Mouse (Mus musculus): ENCODE measurements around the gene Slc35f2. TPM values are rescaled to one million over a fixed set of nuclear protein-coding genes. Genes with fewer than 3 reads are reported as not detected.

Slc35f2 gene
- polyA plus RNA-seq, 1 experiment from 2014 or later: 33.1 TPM

DNA sequence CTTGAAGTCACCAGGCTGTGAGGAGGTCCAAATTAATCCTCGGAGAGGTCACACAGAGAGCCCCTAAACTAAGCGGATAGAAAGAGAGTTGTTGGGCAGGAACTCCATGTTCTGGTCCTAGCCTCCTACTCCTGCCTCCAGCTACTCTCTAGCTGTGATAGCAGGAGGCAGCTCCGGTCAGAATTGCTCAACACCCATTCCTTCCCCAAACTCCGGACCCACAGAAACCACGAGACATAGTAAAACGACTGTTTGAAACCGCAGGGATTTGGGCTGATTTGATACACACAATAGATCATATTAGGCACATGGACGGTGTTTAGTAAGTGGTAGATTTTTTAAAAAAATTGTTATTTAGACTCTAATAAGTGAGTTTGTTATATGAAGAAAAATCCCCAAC, 6.6 kb upstream of the Slc35f2 start:
- TF ChIP-seq CTCF (IDR thresholded peaks at IDR 0.05; ENCODE audit: low read depth): no peak
- Histone ChIP-seq H3K9ac (ENCODE audit: low read depth, low read length) (no peak overlapping the region), H3K4me2 (replicated peaks; ENCODE audit: low read depth) (no peak overlapping the region), H3K4me3 (ENCODE audit: low read depth, low read length) (no peak overlapping the region), H3K36me3 (ENCODE audit: control insufficient read depth, insufficient read depth) (no peaks in the 10 kb centered on the region), H3K4me1 (replicated peaks; ENCODE audit: control insufficient read depth, insufficient read depth, low read length) (no peaks in the 10 kb centered on the region), H3K27ac (ENCODE audit: low read depth, low read length) (no peak overlapping the region), H3K9me3 (ENCODE audit: control insufficient read depth) (no peaks in the 10 kb centered on the region), H3K27me3 (replicated peaks; ENCODE audit: control insufficient read depth, insufficient read depth, low read length) (no peaks in the 10 kb centered on the region)
- no peak for ATAC-seq
- WGBS: 89% methylated on average over 8 of the region's 8 CpGs

DNA sequence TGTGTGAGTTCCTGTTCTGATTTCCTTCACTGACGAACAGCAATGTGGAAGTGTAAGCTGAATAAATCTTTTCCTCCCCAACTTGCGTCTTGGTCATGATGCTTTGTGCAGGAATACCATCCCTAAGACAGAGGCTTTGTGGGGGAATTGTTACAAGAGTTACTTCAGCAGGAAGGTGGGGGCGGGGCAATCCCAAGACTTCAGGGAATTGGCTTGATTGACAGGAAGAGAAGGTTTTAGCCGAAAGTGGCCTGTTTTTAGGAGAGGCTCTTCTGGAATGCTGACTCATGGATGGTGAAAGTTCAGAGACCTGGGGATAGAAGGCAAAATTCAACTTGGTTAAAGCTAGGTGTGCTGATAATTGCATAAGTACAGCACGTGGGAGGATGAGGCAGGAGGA, 2.9 kb upstream of the Slc35f2 start:
- no peak for TF ChIP-seq CTCF (IDR thresholded peaks at IDR 0.05; ENCODE audit: low read depth)
- whole genome bisulfite sequencing: 84% methylated on average over 5 of the region's 5 CpGs
- Histone ChIP-seq H3K4me2 (replicated peaks; ENCODE audit: low read depth) (no peak overlapping the region), H3K4me1 (replicated peaks; ENCODE audit: control insufficient read depth, insufficient read depth, low read length) (no peaks in the 10 kb centered on the region; the same call in 1 of the 2 replicates), H3K27ac (ENCODE audit: low read depth, low read length) (no peak overlapping the region), H3K36me3 (ENCODE audit: control insufficient read depth, insufficient read depth) (no peaks in the 10 kb centered on the region), H3K9me3 (ENCODE audit: control insufficient read depth) (no peaks in the 10 kb centered on the region), H3K9ac (ENCODE audit: low read depth, low read length) (no peak overlapping the region), H3K27me3 (replicated peaks; ENCODE audit: control insufficient read depth, insufficient read depth, low read length) (no peaks in the 10 kb centered on the region), H3K4me3 (ENCODE audit: low read depth, low read length) (no peak overlapping the region)
- no peak for ATAC-seq

DNA sequence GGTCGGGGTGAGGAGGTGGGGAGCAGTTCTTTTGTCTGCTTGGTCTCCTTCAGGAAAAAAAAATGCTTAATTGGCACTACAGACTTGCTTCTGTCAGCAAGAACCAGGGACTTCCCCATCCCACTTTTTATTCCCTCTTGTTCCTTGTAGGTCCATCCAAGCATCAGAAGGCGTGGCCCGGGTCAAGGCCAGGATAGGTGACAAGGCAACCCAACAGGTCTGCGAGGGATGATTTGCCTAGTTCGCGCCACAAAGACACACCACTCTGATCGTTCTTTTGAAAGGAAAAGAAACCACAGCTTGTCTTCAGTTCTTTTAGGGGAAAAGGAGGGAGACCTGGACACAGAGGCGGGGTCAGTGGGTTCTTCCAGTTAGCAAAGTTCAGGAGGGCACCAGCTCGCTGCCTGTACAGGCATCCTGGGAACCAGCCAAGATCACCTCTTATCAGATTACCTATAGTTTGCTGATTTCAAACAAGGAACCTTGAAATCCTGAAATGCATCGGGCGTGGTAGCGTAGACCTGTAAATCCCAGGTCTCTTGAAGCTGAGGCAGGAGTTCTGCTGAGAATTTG, 481 bp upstream of the Slc35f2 start:
- no peaks in the 10 kb centered on the region for H3K36me3 ChIP-seq (ENCODE audit: control insufficient read depth, insufficient read depth)
- peak overlapping the region; percentile 62; the same call in 1 of the 2 replicates for H3K9ac ChIP-seq (ENCODE audit: low read depth, low read length)
- H3K4me3 ChIP-seq (ENCODE audit: low read depth, low read length): peak overlapping the region; percentile 64
- H3K4me2 ChIP-seq (replicated peaks; ENCODE audit: low read depth): peak overlapping the region; percentile 91
- TF ChIP-seq CTCF (IDR thresholded peaks at IDR 0.05; ENCODE audit: low read depth): no peak
- peak; percentile 46 for ATAC-seq
- H3K27ac ChIP-seq (ENCODE audit: low read depth, low read length): peak overlapping the region; percentile 92
- H3K27me3 ChIP-seq (replicated peaks; ENCODE audit: control insufficient read depth, insufficient read depth, low read length): no peaks in the 10 kb centered on the region
- 20% methylated on average over 12 of the region's 12 CpGs for WGBS
- peaks cover 2% of the 10 kb centered on the region; the same call in 1 of the 2 replicates for H3K4me1 ChIP-seq (replicated peaks; ENCODE audit: control insufficient read depth, insufficient read depth, low read length)
- H3K9me3 ChIP-seq (ENCODE audit: control insufficient read depth): no peaks in the 10 kb centered on the region

DNA sequence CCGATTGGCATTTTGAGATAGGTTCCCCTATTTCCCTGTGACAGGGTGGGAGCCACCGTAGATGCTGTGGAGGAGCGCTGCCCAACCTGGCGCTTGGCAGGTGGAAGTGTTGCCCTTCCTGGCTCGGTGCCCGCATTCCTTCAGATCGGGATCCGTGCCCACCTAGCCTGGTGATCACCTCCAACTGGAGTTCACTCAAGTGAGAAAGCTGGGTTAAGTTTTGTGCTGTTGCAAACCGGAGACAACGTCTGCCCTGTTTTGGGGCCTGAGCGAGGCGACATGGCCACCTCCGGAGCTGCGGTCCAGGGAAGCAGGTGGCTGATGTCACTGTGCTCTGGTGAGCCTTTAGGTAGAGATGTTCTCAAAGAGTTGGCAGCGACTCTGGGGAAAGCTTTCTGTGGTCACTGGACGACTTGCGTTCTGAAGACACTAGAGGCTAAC, 803 bp downstream of the Slc35f2 start:
- Histone ChIP-seq H3K36me3 (ENCODE audit: control insufficient read depth, insufficient read depth) (no peaks in the 10 kb centered on the region), H3K27me3 (replicated peaks; ENCODE audit: control insufficient read depth, insufficient read depth, low read length) (no peaks in the 10 kb centered on the region), H3K4me2 (replicated peaks; ENCODE audit: low read depth) (peak overlapping the region; percentile 91), H3K27ac (ENCODE audit: low read depth, low read length) (peak overlapping the region; percentile 92), H3K9ac (ENCODE audit: low read depth, low read length) (peak overlapping the region; percentile 62), H3K4me1 (replicated peaks; ENCODE audit: control insufficient read depth, insufficient read depth, low read length) (peaks cover 2% of the 10 kb centered on the region; the same call in 1 of the 2 replicates), H3K9me3 (ENCODE audit: control insufficient read depth) (no peaks in the 10 kb centered on the region), H3K4me3 (ENCODE audit: low read depth, low read length) (peak overlapping the region; percentile 64)
- TF ChIP-seq CTCF (IDR thresholded peaks at IDR 0.05; ENCODE audit: low read depth): no peak
- 2% methylated on average over 17 of the region's 17 CpGs for WGBS
- ATAC-seq: no peak

DNA sequence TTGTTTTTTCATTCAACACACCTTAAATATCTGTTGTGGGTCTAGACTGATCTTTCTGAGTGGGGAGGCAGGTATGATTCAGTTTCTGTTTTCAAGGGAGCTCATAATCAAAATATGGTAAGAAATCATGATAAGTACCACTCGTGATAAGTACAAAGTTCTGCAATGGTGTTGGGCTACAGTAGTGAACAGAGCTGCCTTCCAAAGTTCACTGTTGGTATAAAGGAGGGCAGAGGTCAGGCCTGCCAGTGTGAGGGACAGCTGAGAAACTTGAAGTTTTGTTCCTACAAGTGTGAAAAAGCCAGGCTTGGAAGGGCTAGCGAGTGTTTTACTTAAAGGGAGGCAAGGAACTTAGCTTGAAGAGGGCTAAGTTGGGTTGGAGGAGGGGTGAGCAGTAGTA, 4.2 kb downstream of the Slc35f2 start:
- Histone ChIP-seq H3K4me3 (ENCODE audit: low read depth, low read length) (no peak overlapping the region), H3K27ac (ENCODE audit: low read depth, low read length) (peak overlapping the region; percentile 15; the same call in 1 of the 2 replicates), H3K4me2 (replicated peaks; ENCODE audit: low read depth) (peak overlapping the region; percentile 9; the same call in 1 of the 2 replicates), H3K9me3 (ENCODE audit: control insufficient read depth) (no peaks in the 10 kb centered on the region), H3K27me3 (replicated peaks; ENCODE audit: control insufficient read depth, insufficient read depth, low read length) (no peaks in the 10 kb centered on the region), H3K9ac (ENCODE audit: low read depth, low read length) (no peak overlapping the region), H3K4me1 (replicated peaks; ENCODE audit: control insufficient read depth, insufficient read depth, low read length) (peaks cover 2% of the 10 kb centered on the region; the same call in 1 of the 2 replicates), H3K36me3 (ENCODE audit: control insufficient read depth, insufficient read depth) (no peaks in the 10 kb centered on the region)
- WGBS: 55% methylated on average over 2 of the region's 2 CpGs
- no peak for TF ChIP-seq CTCF (IDR thresholded peaks at IDR 0.05; ENCODE audit: low read depth)
- peak; percentile 65 for ATAC-seq

DNA sequence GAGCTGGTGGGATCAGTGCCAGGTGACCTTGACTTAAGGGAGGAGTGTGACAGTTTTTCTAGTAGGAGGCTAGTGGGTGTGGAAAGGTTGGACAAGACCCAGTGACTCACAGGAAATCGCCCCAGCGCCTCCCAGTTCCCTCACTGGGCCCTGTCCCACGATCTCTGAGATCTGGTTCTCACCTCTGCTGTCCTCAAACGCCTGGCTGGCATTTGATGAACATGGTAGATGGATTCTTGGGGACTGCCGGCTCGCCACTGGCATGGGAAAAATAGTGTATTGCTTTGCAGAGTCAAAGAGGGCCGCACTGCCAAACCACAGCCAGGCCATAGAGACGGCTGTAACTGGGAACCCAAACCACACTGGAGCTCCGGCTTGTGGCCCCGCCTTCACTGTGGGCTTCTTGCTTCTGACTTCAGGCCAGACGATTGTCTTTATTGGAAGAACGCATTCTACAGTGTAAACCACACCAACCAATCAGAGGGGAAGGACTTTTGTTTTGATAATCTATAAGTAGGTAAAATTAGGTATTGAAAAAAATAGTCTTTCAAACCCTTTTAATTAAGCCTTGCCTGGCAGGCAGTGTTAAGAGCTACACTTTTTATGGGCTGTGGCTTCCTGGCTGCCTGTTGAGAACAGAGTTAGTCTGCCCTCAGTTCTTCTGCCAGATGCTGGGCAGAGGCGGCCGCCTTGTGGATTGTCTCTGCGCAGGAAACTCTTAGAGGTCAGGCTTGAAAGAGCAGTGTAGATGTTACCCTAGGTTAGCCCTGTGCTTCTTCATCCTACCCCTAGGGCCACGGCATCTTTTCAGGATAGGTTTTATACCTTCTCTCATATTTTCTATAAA, 15.4 kb downstream of the Slc35f2 start:
- TF ChIP-seq CTCF (IDR thresholded peaks at IDR 0.05; ENCODE audit: low read depth): no peak
- H3K36me3 ChIP-seq (ENCODE audit: control insufficient read depth, insufficient read depth): no peaks in the 10 kb centered on the region
- H3K9me3 ChIP-seq (ENCODE audit: control insufficient read depth): no peaks in the 10 kb centered on the region
- H3K27me3 ChIP-seq (replicated peaks; ENCODE audit: control insufficient read depth, insufficient read depth, low read length): no peaks in the 10 kb centered on the region
- no peak overlapping the region for H3K4me2 ChIP-seq (replicated peaks; ENCODE audit: low read depth)
- 78% methylated on average over 16 of the region's 16 CpGs for WGBS
- no peak overlapping the region for H3K9ac ChIP-seq (ENCODE audit: low read depth, low read length)
- no peak for ATAC-seq
- H3K4me1 ChIP-seq (replicated peaks; ENCODE audit: control insufficient read depth, insufficient read depth, low read length): no peaks in the 10 kb centered on the region
- H3K27ac ChIP-seq (ENCODE audit: low read depth, low read length): no peak overlapping the region
- no peak overlapping the region for H3K4me3 ChIP-seq (ENCODE audit: low read depth, low read length)

Data from intestine, postnatal 0 days (tissue).